Mouse (Mus musculus): Measurements from ENCODE around the gene Lrrc57.
"Not testable (repeated sequence)": the region's sequence is repeated elsewhere in the genome, so short reads cannot be mapped to it uniquely, and the experiment has no call there.

The Lrrc57 gene

DNA sequence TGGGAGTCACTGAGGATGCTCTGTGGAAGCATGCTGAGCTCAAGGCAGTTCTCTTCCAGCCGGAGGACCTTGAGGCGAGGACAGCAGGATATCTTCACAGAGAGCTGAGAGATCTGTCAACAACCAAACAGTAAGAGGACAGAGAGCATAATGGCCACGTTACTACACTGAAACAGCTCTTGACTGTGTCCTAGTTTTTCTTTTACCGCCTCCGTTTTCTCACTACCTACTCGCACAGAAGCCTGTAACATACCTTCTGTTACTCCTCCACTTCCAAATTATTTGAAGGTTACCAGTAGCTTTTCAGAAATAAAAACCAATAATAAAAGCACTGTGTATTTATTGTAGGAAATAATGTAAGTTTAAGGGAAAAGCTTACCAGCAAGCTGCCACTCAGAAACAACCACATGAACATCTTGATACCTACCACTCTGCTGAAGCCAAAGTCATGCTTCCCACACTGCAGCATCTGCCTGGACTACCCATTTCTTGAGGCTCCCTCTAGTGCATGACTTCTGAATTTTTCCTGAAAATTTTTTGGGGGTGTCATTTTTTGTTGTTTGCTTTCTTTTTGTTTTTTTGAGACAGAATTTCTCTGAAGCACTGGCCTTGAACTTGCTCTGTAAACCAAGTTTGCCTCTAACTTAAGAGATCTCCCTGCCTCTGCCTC lies 3.2 kb downstream of the Lrrc57 start:
- DNase-seq (ENCODE audit: low spot score in 2 of 2): peak in 1 of 2 experiments; percentile 63

DNA sequence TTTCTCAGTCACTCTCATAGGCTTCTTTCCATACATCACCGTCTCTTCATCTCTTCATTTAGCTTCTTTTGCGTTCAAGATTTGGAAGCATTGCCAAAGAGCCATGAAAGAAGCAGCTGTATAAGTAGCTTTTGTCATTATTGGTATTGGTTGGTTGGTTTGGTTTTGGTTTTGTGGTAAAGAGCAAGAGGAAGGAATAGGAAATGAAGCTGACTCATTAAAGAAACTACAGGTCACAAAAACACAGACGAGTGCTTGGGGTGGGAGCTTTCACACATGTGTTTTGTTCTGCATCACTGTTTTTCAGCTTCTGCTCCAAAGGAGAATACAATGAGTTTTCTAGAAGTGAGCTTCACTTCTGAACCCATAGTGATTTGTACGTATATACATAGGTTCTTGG lies 9.8 kb downstream of the Lrrc57 start:
- no peak for DNase-seq (ENCODE audit: low spot score in 2 of 2)

- peak; percentile 17 to 57 for DNase-seq (ENCODE audit: low spot score in 2 of 2)
Observed at GRCm38 (mm10) chr2:120597734-120598133, 11.6 kb downstream of the Lrrc57 start.

DNA sequence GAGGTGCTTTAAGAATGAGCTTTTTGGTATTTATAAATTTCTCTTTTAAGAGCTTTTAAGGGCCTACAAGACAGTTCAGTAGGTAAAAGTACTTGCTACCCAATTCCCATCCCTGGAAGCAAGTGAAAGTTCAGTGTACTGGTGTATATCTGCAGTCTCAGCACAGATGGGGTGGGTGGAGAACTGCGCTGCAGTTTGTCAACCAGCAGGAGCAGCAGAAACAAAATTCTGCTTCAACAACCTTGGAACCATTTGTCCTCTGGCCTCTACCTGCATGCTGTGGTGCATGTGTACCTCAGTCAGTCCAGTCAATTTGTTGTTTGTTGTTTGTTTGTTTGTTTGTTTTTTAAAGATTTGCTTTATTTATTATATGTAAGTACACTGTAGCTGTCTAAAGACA lies 17.1 kb downstream of the Lrrc57 start:
- DNase-seq (ENCODE audit: low spot score in 2 of 2): no peak

GRCm38 (mm10) chr2:120589759-120590158 lies 19.6 kb downstream of the Lrrc57 start:
- peak; percentile 67 to 86 for DNase-seq (ENCODE audit: low spot score in 2 of 2)

GRCm38 (mm10) chr2:120578286-120578685 lies 31.0 kb downstream of the Lrrc57 start:
- DNase-seq (ENCODE audit: low spot score in 2 of 2): no peak

GRCm38 (mm10) chr2:120577799-120578198 lies 31.5 kb downstream of the Lrrc57 start:
- no peak for DNase-seq (ENCODE audit: low spot score in 2 of 2)

DNA sequence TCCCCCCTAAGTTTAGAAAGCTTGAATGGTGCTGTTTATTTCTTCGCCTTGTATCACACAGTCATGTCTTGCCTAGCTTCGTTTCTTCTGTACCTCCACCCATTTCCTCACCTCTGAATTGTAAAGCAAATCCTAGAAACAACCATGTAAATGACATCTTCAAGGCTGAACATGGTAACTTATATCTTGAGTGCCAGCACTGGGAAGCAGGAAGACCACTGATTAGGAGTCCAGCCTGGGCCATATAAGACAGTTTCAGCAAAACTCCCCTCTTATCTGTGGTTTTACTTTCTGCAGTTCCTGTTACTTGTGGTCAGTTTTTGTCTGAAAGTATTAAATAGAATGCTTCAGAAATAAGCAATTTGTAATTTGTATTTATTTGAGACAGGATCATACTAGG lies 33.3 kb downstream of the Lrrc57 start:
- DNase-seq (ENCODE audit: low spot score in 2 of 2): no peak

DNA sequence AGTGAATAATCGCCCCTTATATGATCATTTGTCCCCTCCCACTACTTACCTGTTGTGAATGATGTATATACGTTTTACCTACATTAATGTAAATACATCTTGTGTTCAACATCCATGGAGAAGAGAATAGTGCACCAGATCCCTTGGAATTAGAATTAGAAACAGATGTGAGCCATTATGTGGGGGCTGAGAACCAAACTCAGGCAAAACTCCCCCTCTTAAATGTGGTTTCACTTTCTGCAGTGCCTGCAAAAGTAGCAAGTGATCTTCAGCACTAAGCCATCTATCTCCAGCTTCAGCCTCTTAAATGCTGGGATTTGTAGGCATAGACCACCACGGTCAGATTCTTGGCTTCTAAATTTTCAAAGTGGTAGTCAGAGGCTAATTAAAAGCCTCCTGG lies 34.2 kb downstream of the Lrrc57 start:
- no peak for DNase-seq (ENCODE audit: low spot score in 2 of 2)

DNA sequence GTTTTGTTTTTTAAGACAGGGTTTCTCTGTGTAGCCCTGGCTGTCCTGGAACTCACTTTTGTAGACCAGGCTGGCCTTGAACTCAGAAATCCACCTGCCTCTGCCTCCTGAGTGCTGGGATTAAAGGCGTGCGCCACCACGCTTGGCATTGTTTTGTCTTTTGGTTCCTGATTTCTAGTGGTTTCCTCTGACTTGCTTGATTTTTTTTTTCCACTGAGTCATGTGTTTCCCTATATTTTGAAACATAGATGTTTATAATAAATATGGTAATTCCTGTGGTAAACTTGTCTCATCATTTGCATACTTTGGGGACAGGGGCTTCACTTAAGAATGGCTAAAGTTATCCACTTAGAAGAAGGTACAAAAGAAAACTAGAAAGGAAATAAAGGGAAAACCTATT lies 37.2 kb downstream of the Lrrc57 start:
- DNase-seq (ENCODE audit: low spot score in 2 of 2): not testable (repeated sequence)

- DNase-seq (ENCODE audit: low spot score in 2 of 2): no peak
Observed at GRCm38 (mm10) chr2:120571081-120571480, 38.2 kb downstream of the Lrrc57 start.

DNA sequence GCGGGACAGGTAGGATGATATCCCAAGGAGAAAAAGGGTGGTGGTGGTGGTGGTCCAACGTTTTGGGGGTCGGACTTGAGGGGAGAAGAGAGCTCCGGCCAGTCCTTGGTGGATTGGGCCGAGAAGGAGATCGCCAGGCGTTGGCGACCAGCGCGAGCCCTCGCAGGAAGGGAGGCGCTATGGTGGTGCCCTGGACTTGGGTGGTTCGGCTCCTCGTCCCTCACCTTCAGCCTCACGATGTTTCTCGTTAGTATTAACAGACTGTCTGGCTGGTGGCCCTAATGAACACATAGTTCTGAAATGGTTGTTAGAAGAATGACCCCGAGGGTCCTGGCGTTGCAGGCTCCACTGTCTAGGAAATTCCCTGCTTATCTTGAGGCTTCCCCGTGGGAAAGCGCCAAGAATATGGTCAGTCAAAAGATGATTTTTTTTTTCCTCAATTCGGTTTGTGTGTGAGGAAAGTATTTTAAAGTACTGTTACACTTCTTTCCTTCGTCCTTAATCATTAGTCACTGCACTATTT lies 41.5 kb downstream of the Lrrc57 start:
- DNase-seq (ENCODE audit: low spot score in 2 of 2): no peak

DNA sequence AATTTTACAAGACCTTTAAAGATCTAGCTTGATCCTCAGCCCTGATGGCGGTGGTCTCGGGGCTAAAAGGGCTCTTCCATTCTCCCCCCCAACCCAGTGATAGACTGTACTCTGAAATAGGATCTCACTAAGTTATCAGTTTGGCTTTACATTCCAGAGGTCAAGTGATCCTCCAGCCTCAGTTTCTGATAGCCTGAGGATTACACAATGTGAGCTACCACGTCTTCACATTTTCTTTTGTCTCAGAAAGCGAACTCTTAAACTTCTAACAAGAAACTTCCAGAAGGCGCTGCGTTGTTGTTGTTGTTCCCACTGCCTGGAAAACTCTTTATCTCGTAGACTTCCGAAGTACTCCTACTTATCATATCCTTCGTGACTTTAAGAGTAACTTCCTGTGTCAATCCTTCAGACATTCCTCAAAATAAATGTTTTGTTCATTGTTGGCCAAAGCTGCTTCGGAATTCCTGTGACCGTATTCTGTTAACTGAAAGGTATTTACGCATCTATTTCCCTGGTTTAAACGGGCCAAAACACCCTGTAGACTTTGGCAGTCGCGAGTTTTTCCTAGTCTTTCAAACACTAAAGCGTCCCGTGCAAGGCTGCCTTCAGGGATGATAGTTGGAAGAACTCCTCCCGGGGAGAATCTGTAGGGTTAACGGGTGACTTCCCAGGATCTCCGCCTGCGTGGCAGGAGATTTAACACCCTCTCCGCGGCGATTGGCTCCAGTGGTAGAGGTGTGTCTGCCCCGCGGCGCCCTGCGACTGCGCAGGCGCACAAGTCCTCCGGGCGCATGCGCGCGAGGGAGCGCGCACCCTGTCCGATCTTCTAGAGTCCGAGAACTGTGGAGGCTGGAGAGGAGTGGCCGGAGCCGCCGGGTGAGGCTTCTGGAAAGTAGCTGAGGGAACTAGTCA lies 42.2 kb downstream of the Lrrc57 start, which contains the start of gene Snap23:
Snap23 (plus strand) TSS at position 786 of the 912 bp plus-strand sequence.
- DNase-seq (ENCODE audit: low spot score in 2 of 2): peak; percentile 94 to 95

DNA sequence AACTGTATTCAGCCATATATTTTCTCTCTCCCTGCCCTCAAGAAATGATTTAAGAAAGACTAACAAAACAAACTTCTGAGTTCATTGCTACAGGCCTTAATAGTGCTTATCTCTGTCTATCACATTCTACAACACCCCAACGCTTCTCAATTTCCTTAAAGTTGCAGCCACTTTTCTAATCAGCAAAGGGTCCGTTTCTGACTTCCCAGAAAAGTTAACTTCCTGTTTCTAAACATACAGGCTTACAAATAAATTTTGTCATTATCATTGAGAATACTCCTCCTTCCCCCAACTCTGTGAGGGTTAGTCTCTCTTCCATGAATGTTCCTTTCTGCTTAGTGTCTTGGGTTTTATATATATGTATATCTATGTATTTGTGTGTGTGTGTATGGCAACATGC lies 44.0 kb downstream of the Lrrc57 start:
- no peak for DNase-seq (ENCODE audit: low spot score in 2 of 2)

DNA sequence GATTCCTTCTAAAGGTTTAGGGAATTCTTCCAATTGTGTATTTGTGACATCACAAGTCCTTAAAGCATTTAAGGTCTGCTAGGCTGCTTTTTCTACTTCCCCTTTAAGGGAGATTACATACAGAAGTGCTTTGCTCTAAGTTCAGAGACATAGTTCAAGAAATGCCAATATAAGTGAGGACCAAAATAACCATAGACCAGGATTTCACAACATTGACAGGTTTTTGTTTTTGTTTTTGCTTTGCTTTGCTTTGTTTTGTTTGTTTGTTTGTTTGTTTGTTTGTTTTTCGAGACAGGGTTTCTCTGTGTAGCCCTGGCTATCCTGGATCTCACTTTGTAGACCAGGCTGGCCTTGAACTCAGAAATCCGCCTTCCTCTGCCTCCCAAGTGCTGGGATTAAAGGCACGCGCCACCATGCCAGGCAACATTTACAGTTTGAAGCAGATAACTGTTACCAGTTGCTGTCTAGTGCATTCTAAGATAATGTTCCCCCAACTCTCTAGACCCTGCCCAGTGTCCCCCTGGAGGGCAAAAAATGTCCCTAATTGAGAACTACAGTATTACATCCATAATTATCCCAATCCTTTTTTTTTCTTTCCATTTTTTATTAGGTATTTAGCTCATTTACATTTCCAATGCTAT lies 44.7 kb downstream of the Lrrc57 start:
- DNase-seq (ENCODE audit: low spot score in 2 of 2): not testable (repeated sequence)

DNA sequence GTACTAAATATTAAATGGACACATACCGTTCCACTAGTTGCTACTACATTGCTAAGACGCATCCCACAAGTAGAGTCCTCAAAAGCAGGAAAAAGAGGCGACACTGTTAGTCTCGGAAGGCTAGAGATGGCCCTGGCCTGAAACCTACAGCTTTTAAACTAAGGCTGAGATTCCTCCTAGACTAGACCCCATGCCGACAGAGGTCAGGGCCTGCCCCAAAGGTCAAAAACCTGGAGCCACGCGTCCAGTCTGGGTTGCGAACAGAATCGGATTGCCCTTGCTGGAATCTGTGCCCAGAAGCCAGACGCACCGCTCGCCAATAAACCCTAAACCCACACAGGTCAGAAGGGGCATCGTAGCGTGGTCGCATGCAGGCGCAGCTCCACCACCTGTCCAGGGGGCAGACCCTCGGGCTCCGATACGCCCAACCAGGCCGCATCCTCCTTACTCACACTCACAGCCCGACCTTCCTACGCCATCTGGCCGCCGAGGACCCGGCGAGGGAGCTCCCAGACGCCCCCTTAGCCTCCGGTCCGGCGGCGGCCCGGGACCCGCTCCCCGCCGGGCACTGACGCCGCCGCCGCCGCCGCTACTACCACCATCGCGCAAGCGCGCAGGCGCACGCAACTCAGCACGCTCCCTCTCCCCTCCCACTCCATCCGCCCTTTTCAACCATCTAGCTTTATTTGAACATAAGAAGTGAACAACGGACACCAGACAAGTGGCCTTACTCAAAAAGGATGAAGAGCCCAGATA lies 45.9 kb downstream of the Lrrc57 start, which contains the start of gene Zfp106:
Zfp106 (minus strand) TSS at position 609 of the 756 bp plus-strand sequence.
- peak; percentile 86 to 90 for DNase-seq (ENCODE audit: low spot score in 2 of 2)

- DNase-seq (ENCODE audit: low spot score in 2 of 2): no peak
Observed at GRCm38 (mm10) chr2:120562859-120563234, 46.5 kb downstream of the Lrrc57 start.

- no peak for DNase-seq (ENCODE audit: low spot score in 2 of 2)
Observed at GRCm38 (mm10) chr2:120561524-120561923, 47.8 kb downstream of the Lrrc57 start.

- no peak for DNase-seq (ENCODE audit: low spot score in 2 of 2)
Observed at GRCm38 (mm10) chr2:120558813-120559212, 50.5 kb downstream of the Lrrc57 start.

GRCm38 (mm10) chr2:120556868-120557267 lies 52.5 kb downstream of the Lrrc57 start:
- DNase-seq (ENCODE audit: low spot score in 2 of 2): no peak

Data from frontal cortex, postnatal 36 days (tissue).